Mouse (Mus musculus) monocyte, adult 59 days (primary cell): Measurements from ENCODE around the gene Calcr. TPM values are rescaled to one million over a fixed set of nuclear protein-coding genes. Genes with fewer than 3 reads are reported as not detected.

Experiments
- total RNA-seq, 2 experiments: library from RNA; stranded (reverse); gene quantifications; one replicate each; pipeline ENCODE4 v1.2.4; 2023

Gene Calcr
- total RNA-seq = not detected

GRCm38 (mm10) chr6:3764230-3764764, at the start of gene Calcr:
Gene Calcr (minus strand): TSS chr6:3764714.

Other genes starting within 250 kb of the Calcr start
- gene Tfpi2, start 224.2 kb upstream of the Calcr start, total RNA-seq = not detected
- gene Gngt1, start 229.1 kb upstream of the Calcr start, total RNA-seq = not detected
- under 1 TPM in 1 of 2 experiments, not detected in 1; 0.55 TPM for gene Gng11, start 239.2 kb upstream of the Calcr start, total RNA-seq